Mouse (Mus musculus) C2C12 (cell line): ENCODE results near the gene Pacs2.

ENCODE experiments used
- CEBPB ChIP-seq: IDR thresholded peaks from one replicate; pipeline ENCODE4 v1.6.1; 2011; ENCODE audit warnings: low read depth, mild to moderate bottlenecking, control low read depth, moderate library complexity
- CTCF ChIP-seq: IDR thresholded peaks from one replicate; pipeline ENCODE4 v1.5.1; 2011; ENCODE audit not compliant: control insufficient read depth, insufficient read depth, insufficient read length
- MAX ChIP-seq: IDR thresholded peaks from one replicate; pipeline ENCODE4 v1.6.1; 2011; ENCODE audit warnings: mild to moderate bottlenecking, control low read depth
- MYOD1 ChIP-seq: IDR thresholded peaks from one replicate; pipeline ENCODE4 v1.6.1; 2011; ENCODE audit warnings: low read depth; ENCODE audit not compliant: control insufficient read depth, insufficient read length
- MYOG ChIP-seq: IDR thresholded peaks from one replicate; pipeline ENCODE4 v1.6.1; 2011; ENCODE audit not compliant: control insufficient read depth, insufficient read length; ENCODE audit errors: extremely low read depth
- USF1 ChIP-seq: IDR thresholded peaks from one replicate; pipeline ENCODE4 v1.6.1; 2011; ENCODE audit warnings: low read depth, mild to moderate bottlenecking, control low read depth, moderate library complexity

- TF ChIP-seq CTCF (no peak), USF1 (no peak), MAX (no peak), MYOG (no peak), CEBPB (no peak), MYOD1 (no peak)
Measured at GRCm38 (mm10) chr12:113114856-113115538, 100.7 kb downstream of the Pacs2 start.
